ENCODE assay signal across 8 mouse cellular contexts in the genomic region with DNA sequence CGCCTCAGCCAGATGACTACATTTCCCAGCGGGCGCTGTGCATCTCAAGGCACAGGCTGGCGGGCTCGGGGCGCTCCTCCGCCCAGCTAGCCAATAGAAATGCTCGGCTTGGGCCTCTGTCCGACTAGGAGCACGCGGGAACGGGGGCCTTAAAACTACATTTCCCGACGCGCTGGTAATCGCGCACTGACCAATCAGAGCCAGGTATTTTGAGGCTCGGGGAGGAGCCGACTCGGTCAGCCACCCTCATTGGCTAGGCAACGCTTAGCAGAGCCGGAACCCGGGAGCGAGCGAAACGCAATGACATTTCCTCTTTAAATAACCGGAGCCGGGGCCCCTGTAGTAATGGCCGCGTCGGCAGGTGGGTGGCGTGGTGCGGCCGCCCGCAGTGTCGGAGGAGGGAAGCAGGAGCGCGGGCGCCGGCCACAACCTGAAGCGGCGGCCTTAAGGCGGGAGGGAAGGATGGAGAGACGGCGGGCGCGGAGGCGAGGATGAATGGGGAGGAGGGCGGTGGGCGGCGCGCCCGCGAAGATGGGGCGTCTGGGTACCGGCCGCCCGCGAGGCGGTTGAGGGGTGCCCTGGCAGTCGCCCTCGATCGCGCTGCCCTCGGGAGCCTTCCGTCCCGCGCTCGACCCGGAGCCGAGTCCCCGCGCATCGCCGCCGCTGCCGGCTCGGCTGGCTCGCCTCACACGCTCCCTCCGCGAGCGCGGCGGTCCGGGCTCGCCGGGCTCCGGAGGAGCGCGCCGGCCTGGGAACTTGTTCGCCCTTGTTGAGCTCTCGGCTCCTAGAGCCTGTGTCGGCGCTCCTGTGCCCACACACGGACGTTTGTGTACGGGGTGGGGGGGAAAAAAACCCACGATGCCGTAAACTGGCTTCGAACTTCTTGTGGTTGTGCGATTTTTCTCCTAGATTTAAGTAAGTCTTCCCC. TPM values are rescaled to one million over a fixed set of nuclear protein-coding genes. Genes with fewer than 3 reads are reported as not detected.
DNase-seq lines count a peak whose midpoint lies in the region; ATAC-seq and TF ChIP-seq lines count a peak whose summit lies in the region.

No protein-coding gene starts in this region.

- H3K4me3 ChIP-seq in bone marrow macrophage, adult 2 months (ENCODE audit: insufficient read depth, low read length) = peak overlapping the region; percentile 89
- peak overlapping the region; percentile 79 for H3K4me3 ChIP-seq in embryonic fibroblast, embryonic 13.5 days (ENCODE audit: insufficient read depth, low read length)
- H3K4me3 ChIP-seq in kidney, embryonic 14.5 days (ENCODE audit: low read length) = peak overlapping the region; percentile 90
- H3K4me3 ChIP-seq in limb, embryonic 15.5 days = peak overlapping the region; percentile 75

- peak; percentile 100 for ATAC-seq in kidney, embryonic 14.5 days (ENCODE audit: low FRiP score, low TSS enrichment)
- ATAC-seq in limb, embryonic 15.5 days (ENCODE audit: insufficient number of reproducible peaks, low FRiP score, low TSS enrichment, low read depth) = peak; percentile 99

- H3K4me1 ChIP-seq in bone marrow macrophage, adult 2 months (ENCODE audit: control insufficient read depth, insufficient read depth, low read length) = peaks cover 2% of the 10 kb centered on the region
- H3K4me1 ChIP-seq in embryonic fibroblast, embryonic 13.5 days (ENCODE audit: control insufficient read depth, insufficient read depth, low read length) = no peaks in the 10 kb centered on the region
- H3K4me1 ChIP-seq in kidney, embryonic 14.5 days (ENCODE audit: control insufficient read depth, insufficient read depth, low read length) = peaks cover 5% of the 10 kb centered on the region; the same call in 1 of the 2 replicates
- peaks cover 9% of the 10 kb centered on the region for H3K4me1 ChIP-seq in limb, embryonic 15.5 days

- H3K27me3 ChIP-seq in kidney, embryonic 14.5 days (ENCODE audit: control insufficient read depth, insufficient read depth, low read length) = no peaks in the 10 kb centered on the region
- no peaks in the 10 kb centered on the region for H3K27me3 ChIP-seq in limb, embryonic 15.5 days

- no peaks in the 10 kb centered on the region for H3K9me3 ChIP-seq in kidney, embryonic 14.5 days (ENCODE audit: control insufficient read depth, low read length)
- H3K9me3 ChIP-seq in limb, embryonic 15.5 days = no peaks in the 10 kb centered on the region

- no peak for TF ChIP-seq POLR2A in bone marrow macrophage, adult 2 months (IDR thresholded peaks at IDR 0.05; ENCODE audit: borderline replicate concordance, low read depth, low read length)
- peak; percentile 28; the same call in 1 of the 2 replicates for TF ChIP-seq POLR2A in embryonic fibroblast, embryonic 13.5 days (IDR thresholded peaks at IDR 0.05; ENCODE audit: low read depth, low read length)

- no peak for TF ChIP-seq CTCF in bone marrow macrophage, adult 2 months (IDR thresholded peaks at IDR 0.05; ENCODE audit: low read depth, low read length)
- no peak for TF ChIP-seq CTCF in embryonic fibroblast, embryonic 13.5 days (IDR thresholded peaks at IDR 0.05; ENCODE audit: borderline replicate concordance, insufficient read depth, low read length)

- DNase-seq in A20 (ENCODE audit: low read depth, low spot score) = peak; percentile 98
- DNase-seq in heart, adult 9 months (ENCODE audit: low spot score in 2 of 2) = peak; percentile 95 to 96
- peak; percentile 75 to 89 for DNase-seq in monocyte, adult 2 months (ENCODE audit: low read depth in 1 of 2, low spot score in 2 of 2)
- DNase-seq in spleen, postnatal 36 days (ENCODE audit: low spot score in 2 of 2) = peak; percentile 95 to 96

- H3K36me3 ChIP-seq in kidney, embryonic 14.5 days (ENCODE audit: control insufficient read depth, insufficient read depth, low read length) = peaks cover 4% of the 10 kb centered on the region; the same call in 1 of the 2 replicates
- no peaks in the 10 kb centered on the region for H3K36me3 ChIP-seq in limb, embryonic 15.5 days

- H3K27ac ChIP-seq in bone marrow macrophage, adult 2 months (ENCODE audit: insufficient read depth, low read depth, low read length) = no peak overlapping the region
- H3K27ac ChIP-seq in embryonic fibroblast, embryonic 13.5 days (ENCODE audit: insufficient read depth, low read length) = no peak overlapping the region
- peak overlapping the region; percentile 24; the same call in 1 of the 2 replicates for H3K27ac ChIP-seq in kidney, embryonic 14.5 days (ENCODE audit: low read depth, low read length)
- H3K27ac ChIP-seq in limb, embryonic 15.5 days = peak overlapping the region; percentile 67

- WGBS in kidney, embryonic 14.5 days = under 1% methylated on average over 81 of the region's 103 CpGs
- under 1% methylated on average over 75 of the region's 103 CpGs for WGBS in limb, embryonic 15.5 days

- H3K4me2 ChIP-seq in kidney, embryonic 14.5 days (replicated peaks; ENCODE audit: low read depth, low read length) = peak overlapping the region; percentile 71
- H3K4me2 ChIP-seq in limb, embryonic 15.5 days = peak overlapping the region; percentile 82

- peak overlapping the region; percentile 72 for H3K9ac ChIP-seq in kidney, embryonic 14.5 days (ENCODE audit: low read depth, low read length)
- H3K9ac ChIP-seq in limb, embryonic 15.5 days = peak overlapping the region; percentile 43

RNA-seq across cellular contexts. Expression of a gene that starts 0.8 kb away (rescaled TPM):
- polyA plus RNA-seq in bone marrow macrophage, adult 2 months (2012; ENCODE audit: insufficient read depth, insufficient read length, missing spikeins) = 0.52 and 0.88 TPM in 2 replicates
- 1.4 and 1.8 TPM in 2 replicates for polyA plus RNA-seq in embryonic fibroblast, embryonic 13.5 days (2011; ENCODE audit: insufficient read length, low read depth, missing spikeins)
- polyA plus RNA-seq in kidney, embryonic 14.5 days (2014; fragmentation: Nextera tagmentation; extraction: Ambion mirVana) = 4.1 and 4.2 TPM in 2 replicates
- polyA plus RNA-seq in limb, embryonic 15.5 days (2015; fragmentation: Nextera tagmentation; extraction: Ambion mirVana) = 2.5 and 3.2 TPM in 2 replicates

Comparison
In these comparisons a context has a peak if more than half of its experiments do, and no peak if none do; other contexts are left out.
1. H3K27ac ChIP-seq: peak in kidney, embryonic 14.5 days (single experiment) and limb, embryonic 15.5 days (single experiment); none in bone marrow macrophage, adult 2 months (single experiment) and embryonic fibroblast, embryonic 13.5 days (single experiment).
2. Peak in every context shown above with its lines, with median percentiles within 50 percentile points of each other: DNase-seq and H3K4me3 ChIP-seq.